Mouse (Mus musculus) liver, adult 2 months (tissue): ENCODE measurements at regions not wholly inside any gene's neighbourhood (a gene's known extent, or its start where the extent isn't known, plus 50 kb on each side); places are given as distances from the start of the nearest gene placed in this dataset.

Experiments used
- CTCF ChIP-seq: fragments of 200-500 bp; IDR thresholded peaks from 2 replicates; pipeline ENCODE4 v1.5.1; 2011; ENCODE audit warnings: low read depth, low read length, control low read depth
- POLR2A ChIP-seq: fragments of 200-500 bp; IDR thresholded peaks from 2 replicates; pipeline ENCODE4 v1.6.1; 2011; ENCODE audit warnings: low read length, control low read depth; ENCODE audit not compliant: insufficient read depth; ENCODE audit errors: extremely low read depth

DNA sequence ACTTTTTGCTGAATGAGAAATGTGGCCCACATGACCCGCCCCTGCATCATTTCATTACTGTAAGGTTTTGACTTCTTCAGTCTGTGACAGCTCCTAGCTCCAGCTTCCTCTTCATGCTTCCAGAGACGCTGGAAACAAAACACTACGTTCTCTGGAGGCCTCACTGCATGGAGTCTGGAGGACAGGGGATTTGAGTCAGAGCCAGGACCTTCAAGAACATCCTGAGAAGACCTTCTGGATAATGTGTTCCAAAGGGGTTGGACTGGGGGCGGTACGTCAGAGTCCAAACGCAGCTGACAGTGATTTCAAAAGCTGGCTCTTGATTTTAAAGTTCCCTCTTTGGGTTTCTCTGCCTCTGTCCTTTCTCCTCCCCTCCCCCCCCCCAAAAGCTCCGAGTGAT lies 108.5 kb downstream of the Dact1 start:
- no peak for TF ChIP-seq CTCF
- TF ChIP-seq POLR2A: no peak
